Mouse (Mus musculus): ENCODE measurements around the gene Samd8.

Gene Samd8

GRCm38 (mm10) chr14:21825786-21826491 is 75.6 kb downstream of the Samd8 start:
- DNase-seq (ENCODE audit: low spot score): no peak

- DNase-seq (ENCODE audit: low spot score): peak; percentile 82
Measured at GRCm38 (mm10) chr14:21830876-21831767, 80.8 kb downstream of the Samd8 start.

GRCm38 (mm10) chr14:21831830-21832403 is 81.6 kb downstream of the Samd8 start:
- no peak for DNase-seq (ENCODE audit: low spot score)

GRCm38 (mm10) chr14:21838336-21839017 is 88.1 kb downstream of the Samd8 start:
- no peak for DNase-seq (ENCODE audit: low spot score)

- no peak for DNase-seq (ENCODE audit: low spot score)
Measured at GRCm38 (mm10) chr14:21841819-21842592, 91.7 kb downstream of the Samd8 start.

GRCm38 (mm10) chr14:21843263-21843662 is 92.9 kb downstream of the Samd8 start:
- no peak for DNase-seq (ENCODE audit: low spot score)

- no peak for DNase-seq (ENCODE audit: low spot score)
Measured at GRCm38 (mm10) chr14:21846827-21847380, 96.6 kb downstream of the Samd8 start.

- DNase-seq (ENCODE audit: low spot score): no peak
Measured at GRCm38 (mm10) chr14:21847381-21848165, 97.2 kb downstream of the Samd8 start.

Data from urinary bladder, postnatal 10 days (tissue).